8 mouse cellular contexts compared by ENCODE assay signal in the genomic region with DNA sequence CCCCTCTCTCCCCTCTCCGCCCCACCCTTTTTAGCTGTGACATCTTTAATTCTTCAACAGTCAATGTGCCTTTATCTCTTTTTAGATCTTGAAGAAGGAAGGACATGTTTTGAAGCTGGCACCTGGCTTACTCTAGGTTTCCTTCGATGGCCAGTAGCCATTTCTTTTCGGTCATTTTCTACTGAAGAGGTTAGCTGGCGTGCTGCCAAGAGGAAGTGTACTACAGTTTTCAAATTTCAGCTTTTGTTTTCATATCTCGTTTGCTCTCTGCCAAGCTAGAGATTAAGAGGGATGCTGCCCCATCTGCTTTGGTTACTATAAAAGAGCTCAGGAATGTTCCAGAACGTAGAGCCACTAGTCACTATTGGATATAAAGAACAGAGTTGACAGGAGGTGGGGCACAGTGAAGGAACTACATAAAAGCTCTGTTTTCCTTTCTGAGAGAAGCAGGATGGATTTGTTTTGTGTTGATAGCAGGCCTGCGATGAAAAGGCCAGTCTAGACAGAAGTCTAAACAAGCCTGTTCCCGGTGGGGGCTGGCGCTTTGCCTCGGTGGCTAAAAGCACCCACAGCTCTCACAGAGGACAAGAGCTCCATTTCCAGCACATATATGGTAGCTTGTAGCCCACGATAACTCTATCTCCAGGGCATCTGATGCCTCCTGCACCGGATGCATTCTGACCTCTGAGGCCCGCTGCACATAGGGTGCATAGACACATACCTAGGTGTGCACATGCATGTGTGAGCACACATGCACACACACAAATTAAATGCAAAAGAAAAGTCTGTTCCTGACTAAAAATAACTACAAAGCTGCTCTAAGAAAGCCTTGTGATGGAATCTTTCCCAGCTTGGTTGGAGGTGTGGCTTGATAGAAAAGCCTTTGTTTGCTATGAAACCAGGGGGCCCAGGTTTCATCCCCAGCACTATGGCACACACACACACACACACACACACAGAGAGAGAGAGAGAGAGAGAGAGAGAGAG. TPM values are rescaled to one million over a fixed set of nuclear protein-coding genes. Genes with fewer than 3 reads are reported as not detected.
DNase-seq lines count a peak whose midpoint lies in the region; ATAC-seq and TF ChIP-seq lines count a peak whose summit lies in the region.

No protein-coding gene starts in this region.

- no peak for TF ChIP-seq EP300 in liver, embryonic 14.5 days (IDR thresholded peaks at IDR 0.05; ENCODE audit: low read depth)

- H3K36me3 ChIP-seq in forebrain, embryonic 13.5 days (ENCODE audit: poor library complexity, severe bottlenecking): no peaks in the 10 kb centered on the region
- no peaks in the 10 kb centered on the region for H3K36me3 ChIP-seq in liver, embryonic 14.5 days (replicated peaks; ENCODE audit: control insufficient read depth, insufficient read depth, low read depth)
- H3K36me3 ChIP-seq in myocyte (ENCODE audit: control insufficient read depth, insufficient read depth): no peaks in the 10 kb centered on the region

- 21% methylated on average over 13 of the region's 13 CpGs for WGBS in forebrain, embryonic 13.5 days
- WGBS in liver, embryonic 14.5 days (ENCODE audit: insufficient replicate concordance): 22% methylated on average over 13 of the region's 13 CpGs

- peak in 1 of 2 experiments; percentile 25 for DNase-seq in layer of hippocampus, adult 2 months (ENCODE audit: low spot score in 2 of 2)
- DNase-seq in layer of hippocampus, adult 9-10 months (ENCODE audit: low spot score): no peak
- DNase-seq in NIH3T3 (ENCODE audit: low read depth): peak; percentile 67
- peak; percentile 90 for DNase-seq in induced T-regulatory cell, adult 2 months (ENCODE audit: low read depth)
- DNase-seq in liver, embryonic 14.5 days (ENCODE audit: low read depth in 3 of 3, low spot score in 3 of 3): no peak
- peak; percentile 55 to 61 for DNase-seq in thymus, postnatal 36 days

- H3K4me1 ChIP-seq in forebrain, embryonic 13.5 days: peaks cover 33% of the 10 kb centered on the region
- peaks cover 13 to 36% of the 10 kb centered on the region in 2 experiments for H3K4me1 ChIP-seq in liver, embryonic 14.5 days (replicated peaks; ENCODE audit: control insufficient read depth in 2 of 2, insufficient read depth in 2 of 2, low read length in 1 of 2)

- TF ChIP-seq CTCF in layer of hippocampus, adult 2 months (conservative IDR thresholded peaks at IDR 0.05): no peak
- TF ChIP-seq CTCF in liver, embryonic 14.5 days (IDR thresholded peaks at IDR 0.05; ENCODE audit: low read depth): no peak

- H3K4me2 ChIP-seq in forebrain, embryonic 13.5 days: peak overlapping the region; percentile 7
- H3K4me2 ChIP-seq in liver, embryonic 14.5 days (ENCODE audit: low read depth): peak overlapping the region; percentile 32
- peak overlapping the region; percentile 30 for H3K4me2 ChIP-seq in myocyte (ENCODE audit: low read depth)

- no peaks in the 10 kb centered on the region for H3K9me3 ChIP-seq in forebrain, embryonic 13.5 days (replicated peaks)
- no peaks in the 10 kb centered on the region for H3K9me3 ChIP-seq in liver, embryonic 14.5 days (ENCODE audit: control insufficient read depth, low read length)

- H3K27me3 ChIP-seq in forebrain, embryonic 13.5 days: no peaks in the 10 kb centered on the region
- H3K27me3 ChIP-seq in liver, embryonic 14.5 days (ENCODE audit: control insufficient read depth, insufficient read depth, low read length): no peaks in the 10 kb centered on the region
- H3K27me3 ChIP-seq in myocyte (ENCODE audit: control insufficient read depth, insufficient read depth, insufficient read length): no peaks in the 10 kb centered on the region

- H3ac ChIP-seq in myocyte (ENCODE audit: control insufficient read depth, insufficient read length): no peak overlapping the region

- no peak overlapping the region for H3K9ac ChIP-seq in forebrain, embryonic 13.5 days
- no peak overlapping the region; the same call in 1 of the 2 replicates for H3K9ac ChIP-seq in liver, embryonic 14.5 days (replicated peaks)

- H3K79me2 ChIP-seq in myocyte (ENCODE audit: control insufficient read depth, insufficient read depth): no peaks in the 10 kb centered on the region

- peak overlapping the region; percentile 76 for H3K27ac ChIP-seq in layer of hippocampus, adult 2 months
- H3K27ac ChIP-seq in forebrain, embryonic 13.5 days: peak overlapping the region; percentile 81
- H3K27ac ChIP-seq in liver, embryonic 14.5 days: no peak overlapping the region; the same call in 1 of the 2 replicates

- H3K4me3 ChIP-seq in layer of hippocampus, adult 2 months: no peak overlapping the region; the same call in 1 of the 2 replicates
- H3K4me3 ChIP-seq in forebrain, embryonic 13.5 days: no peak overlapping the region
- H3K4me3 ChIP-seq in liver, embryonic 14.5 days (ENCODE audit: insufficient read depth in 1 of 2, low read depth in 2 of 2, low read length in 2 of 2): no peak overlapping the region
- no peak overlapping the region for H3K4me3 ChIP-seq in myocyte

- no peak for TF ChIP-seq POLR2A in myocyte (IDR thresholded peaks at IDR 0.05; ENCODE audit: insufficient read length, low read depth)

- ATAC-seq in forebrain, embryonic 13.5 days: peak; percentile 75
- no peak for ATAC-seq in liver, embryonic 14.5 days (ENCODE audit: insufficient read depth)

TF ChIP-seq in myocyte, 11 proteins besides CTCF, POLR2A, EP300 and RAD21:
- no peak for TF ChIP-seq MYOG (IDR thresholded peaks at IDR 0.05; ENCODE audit: control insufficient read depth in 1 of 3, insufficient read depth in 1 of 3, insufficient read length in 2 of 3, low read depth in 2 of 3)
- no peak for TF ChIP-seq POLR2AphosphoS2 (IDR thresholded peaks at IDR 0.05; ENCODE audit: insufficient read length, low read depth)
- no peak for TF ChIP-seq CEBPB (IDR thresholded peaks at IDR 0.05; ENCODE audit: insufficient read depth, poor library complexity, severe bottlenecking)

RNA-seq across cellular contexts. Expression of gene Chd2, which starts 42.7 kb away (rescaled TPM):
- total RNA-seq in layer of hippocampus, adult 2 months (2021): 10 to 100 TPM; 57.1 to 58.3 TPM
- 62.8 TPM in 2 replicates for polyA plus RNA-seq in forebrain, embryonic 13.5 days (2015; fragmentation: Nextera tagmentation; extraction: Ambion mirVana)
- 12.0 and 13.1 TPM in 2 replicates for polyA plus RNA-seq in liver, embryonic 14.5 days (2012; rRNA removed)
- polyA plus RNA-seq in liver, embryonic 14.5 days (2014; fragmentation: Nextera tagmentation; extraction: Ambion mirVana): 14.8 and 17.4 TPM in 2 replicates
- 7.9 TPM for polyA plus RNA-seq in myocyte (2012; fragmentation: generic; extraction: Trizol)

Comparison
In these comparisons a context has a peak if more than half of its experiments do, and no peak if none do; other contexts are left out.
1. DNase-seq: peak in NIH3T3 (single experiment), induced T-regulatory cell, adult 2 months (single experiment) and thymus, postnatal 36 days (2 of 2); none in layer of hippocampus, adult 9-10 months (single experiment) and liver, embryonic 14.5 days (0 of 3).
2. Peak in every context shown above with its lines, with median percentiles within 50 percentile points of each other: H3K4me2 ChIP-seq.